Mouse (Mus musculus) C3H10T1/2 (cell line): ENCODE measurements around the gene Pspc1. TPM values are rescaled to one million over a fixed set of nuclear protein-coding genes. Genes with fewer than 3 reads are reported as not detected.

Experiments used
- polyA plus RNA-seq, 2 experiments: library from polyadenylated mRNA; unstranded; fragments of >200 nt; fragmentation: generic; extraction: Trizol; gene quantifications; one replicate each; pipeline ENCODE4 v1.2.1; 2012; ENCODE audit warnings: missing spikeins in 2 of 2

The Pspc1 gene
- 10 to 100 TPM in 1 of 2 experiments, 1 to 10 TPM in 1; 1.3 to 11.0 TPM for polyA plus RNA-seq

GRCm38 (mm10) chr14:56778200-56778932, at the start of gene Pspc1:
Gene Pspc1 (minus strand): TSS chr14:56778316.

DNA sequence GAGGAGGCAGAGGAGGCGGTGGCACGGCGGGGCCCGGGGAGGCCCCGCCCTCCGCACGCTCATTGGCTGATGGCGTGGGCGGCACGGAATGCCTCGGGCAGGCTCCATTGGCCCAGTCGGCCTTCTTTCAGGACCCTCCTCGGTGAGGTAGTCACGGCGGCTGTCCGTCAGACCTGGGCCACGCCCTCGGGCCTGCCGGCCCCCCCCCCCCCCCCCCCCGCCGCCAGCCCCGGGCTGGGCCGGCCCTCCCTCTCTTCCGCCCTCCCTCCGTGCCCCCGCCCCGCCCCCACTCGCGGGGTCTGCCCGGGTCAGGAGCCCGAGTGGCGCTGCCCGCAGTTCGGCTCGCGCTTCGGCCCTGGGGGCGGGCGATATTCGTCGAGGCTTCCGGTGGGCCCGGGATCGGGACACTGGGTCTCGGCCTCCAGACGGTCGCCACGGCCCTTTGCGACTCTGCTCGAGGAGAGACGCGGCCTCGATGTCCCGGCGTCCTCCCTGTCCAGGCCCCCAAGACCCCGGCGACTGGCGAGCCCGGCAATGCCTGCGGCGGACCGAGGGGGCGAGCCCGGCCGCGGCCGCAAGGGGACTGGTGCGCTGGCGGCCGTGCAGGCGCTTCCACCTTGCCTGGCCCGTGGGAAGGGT, 33.7 kb upstream of the Pspc1 start, which contains the start of gene Zmym5:
Gene Zmym5, minus strand, starts transcription at position 16 of the 639 bp plus-strand sequence.

Other genes with a start within 250 kb of the Pspc1 start
- 1 to 10 TPM in 1 of 2 experiments, under 1 TPM in 1; 0.09 to 2.1 TPM for gene Cenpj, start 202.9 kb downstream of the Pspc1 start, polyA plus RNA-seq
- gene Parp4, start 202.7 kb downstream of the Pspc1 start, polyA plus RNA-seq = 1 to 10 TPM; 1.6 to 9.9 TPM
- gene Mphosph8, start 110.1 kb downstream of the Pspc1 start, polyA plus RNA-seq = 1 to 10 TPM; 1.5 to 4.7 TPM
- gene Zmym5, start 33.4 kb upstream of the Pspc1 start, polyA plus RNA-seq = 1 to 10 TPM in 1 of 2 experiments, under 1 TPM in 1; 0.16 to 3.2 TPM
- 1 to 10 TPM in 1 of 2 experiments, under 1 TPM in 1; 0.25 to 3.2 TPM for gene Zmym2, start 108.3 kb upstream of the Pspc1 start, polyA plus RNA-seq